Mouse (Mus musculus): ENCODE measurements around the gene Asah2. TPM values are rescaled to one million over a fixed set of nuclear protein-coding genes. Genes with fewer than 3 reads are reported as not detected.

Asah2 gene
- total and polyA plus RNA-seq, 3 experiments = 0.38 to 0.73 (median 0.63) TPM

GRCm38 (mm10) chr19:32090804-32091203 is 17.2 kb downstream of the Asah2 start:
- dilution Hi-C loops (cut with MboI; ENCODE audit: extremely low pct_ligation_motif_present, extremely low pct_unique_long_range_greater_than_20kb, low sequenced_read_pairs) (no loop called here), in situ Hi-C loops (cut with MboI; ENCODE audit: low pct_ligation_motif_present, low pct_unique_long_range_greater_than_20kb, low sequenced_read_pairs) (no loop called here)
- Histone ChIP-seq H3K9me3 (replicated peaks; ENCODE audit: low read length) (no peaks in the 10 kb centered on the region), H3K4me3 (replicated peaks in 1 of 3; ENCODE audit: low read depth in 2 of 3, low read length in 2 of 3, poor library complexity in 1 of 3) (no peak overlapping the region), H3K9ac (ENCODE audit: insufficient read depth, low read depth) (no peak overlapping the region), H3K4me1 (ENCODE audit: control insufficient read depth in 1 of 2, insufficient read depth in 2 of 2) (no peaks in the 10 kb centered on the region), H3K4me2 (ENCODE audit: insufficient read depth, low read depth, poor library complexity, severe bottlenecking) (no peak overlapping the region), H3K27ac (ENCODE audit: insufficient read depth, low read depth) (no peak overlapping the region), H3K79me2 (replicated peaks; ENCODE audit: control insufficient read depth, extremely low read depth, insufficient read depth, poor library complexity, severe bottlenecking) (no peaks in the 10 kb centered on the region), H3K27me3 (replicated peaks) (no peaks in the 10 kb centered on the region), H3K36me3 (replicated peaks in 1 of 2; ENCODE audit: control insufficient read depth in 1 of 2, insufficient read depth in 1 of 2, low read length in 1 of 2) (no peaks in the 10 kb centered on the region)
- no peak for DNase-seq (ENCODE audit: extremely low read depth)
- TF ChIP-seq MAZ (IDR thresholded peaks at IDR 0.05; ENCODE audit: low read depth, low read length) = no peak
- no peak for TF ChIP-seq RAD21 (IDR thresholded peaks at IDR 0.05; ENCODE audit: low read depth, low read length)
- TF ChIP-seq NRF1 (IDR thresholded peaks at IDR 0.05; ENCODE audit: low read depth, low read length) = no peak
- no peak for TF ChIP-seq POLR2AphosphoS2 (IDR thresholded peaks at IDR 0.05; ENCODE audit: low read depth, low read length)
- no peak for TF ChIP-seq CTCF (conservative IDR thresholded peaks at IDR 0.05 in 1 of 2, IDR thresholded peaks at IDR 0.05 in 1 of 2; ENCODE audit: low read depth in 2 of 2, low read length in 2 of 2)
- no peak for TF ChIP-seq JUN (IDR thresholded peaks at IDR 0.05; ENCODE audit: insufficient read depth, low read depth, low read length)
- no peak for TF ChIP-seq CHD2 (IDR thresholded peaks at IDR 0.05; ENCODE audit: low read length)
- no peak for TF ChIP-seq SMC3 (IDR thresholded peaks at IDR 0.05; ENCODE audit: low read depth, low read length)
- TF ChIP-seq TCF12 (IDR thresholded peaks at IDR 0.05; ENCODE audit: low read depth, low read length) = no peak
- no peak for TF ChIP-seq ETS1 (conservative IDR thresholded peaks at IDR 0.05; ENCODE audit: low read depth, low read length)
- no peak for TF ChIP-seq MAX (IDR thresholded peaks at IDR 0.05; ENCODE audit: low read length)
- TF ChIP-seq MXI1 (IDR thresholded peaks at IDR 0.05; ENCODE audit: low read depth, low read length) = no peak

- no peaks in the 10 kb centered on the region for H3K27me3 ChIP-seq (replicated peaks)
- dilution Hi-C loops (cut with MboI; ENCODE audit: extremely low pct_ligation_motif_present, extremely low pct_unique_long_range_greater_than_20kb, low sequenced_read_pairs) = no loop called here
- no peak overlapping the region for H3K4me2 ChIP-seq (ENCODE audit: insufficient read depth, low read depth, poor library complexity, severe bottlenecking)
- H3K9ac ChIP-seq (ENCODE audit: insufficient read depth, low read depth) = no peak overlapping the region
- no peak overlapping the region for H3K27ac ChIP-seq (ENCODE audit: insufficient read depth, low read depth)
- no peak for DNase-seq (ENCODE audit: extremely low read depth)
- no peak overlapping the region for H3K4me3 ChIP-seq (replicated peaks in 1 of 3; ENCODE audit: low read depth in 2 of 3, low read length in 2 of 3, poor library complexity in 1 of 3)
- H3K9me3 ChIP-seq (replicated peaks; ENCODE audit: low read length) = no peaks in the 10 kb centered on the region
- TF ChIP-seq CHD1 (IDR thresholded peaks at IDR 0.05; ENCODE audit: low read depth, low read length) = no peak
- no peak for TF ChIP-seq POLR2AphosphoS2 (IDR thresholded peaks at IDR 0.05; ENCODE audit: low read depth, low read length)
- TF ChIP-seq CHD2 (IDR thresholded peaks at IDR 0.05; ENCODE audit: low read length) = no peak
- no peak for TF ChIP-seq SMC3 (IDR thresholded peaks at IDR 0.05; ENCODE audit: low read depth, low read length)
- no peaks in the 10 kb centered on the region for H3K36me3 ChIP-seq (replicated peaks in 1 of 2; ENCODE audit: control insufficient read depth in 1 of 2, insufficient read depth in 1 of 2, low read length in 1 of 2)
- H3K4me1 ChIP-seq (ENCODE audit: control insufficient read depth in 1 of 2, insufficient read depth in 2 of 2) = no peaks in the 10 kb centered on the region
- in situ Hi-C loops (cut with MboI; ENCODE audit: low pct_ligation_motif_present, low pct_unique_long_range_greater_than_20kb, low sequenced_read_pairs) = no loop called here
- H3K79me2 ChIP-seq (replicated peaks; ENCODE audit: control insufficient read depth, extremely low read depth, insufficient read depth, poor library complexity, severe bottlenecking) = no peaks in the 10 kb centered on the region
Measured at GRCm38 (mm10) chr19:32088570-32088969, 19.4 kb downstream of the Asah2 start.

Data from CH12.LX (cell line).